Mouse (Mus musculus) cerebellum, postnatal 25 days (tissue): ENCODE results near the gene Rpl3.
A peak's percentile ranks its signal among the peaks of the same experiment; 100 is the strongest.

Experiments used
- DNase-seq, 2 experiments: peaks; one replicate each; pipeline ENCODE4 v3.0.0; 2021; ENCODE audit warnings: mixed read lengths in 2 of 2

Rpl3 gene

DNA sequence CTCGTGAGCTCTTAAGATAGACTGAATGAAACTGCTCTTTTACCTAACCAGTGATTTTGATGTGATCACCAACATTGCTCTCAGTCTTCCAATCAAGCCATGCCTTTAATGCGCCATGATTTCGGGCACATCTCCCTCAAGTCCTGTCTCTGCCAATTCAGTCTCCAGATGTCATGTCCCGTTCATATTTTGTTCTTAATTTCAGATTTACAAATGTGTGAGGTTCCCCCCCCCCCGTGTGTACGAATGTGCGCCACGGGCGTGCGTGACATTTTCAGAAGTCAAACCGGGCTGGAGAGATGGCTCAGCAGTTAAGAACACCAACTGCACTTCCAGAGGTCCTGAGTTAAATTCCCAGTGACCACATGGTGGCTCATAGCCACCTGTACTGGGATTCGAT lies 7.9 kb downstream of the Rpl3 start:
- DNase-seq: peak in 1 of 2 experiments; percentile 62

DNA sequence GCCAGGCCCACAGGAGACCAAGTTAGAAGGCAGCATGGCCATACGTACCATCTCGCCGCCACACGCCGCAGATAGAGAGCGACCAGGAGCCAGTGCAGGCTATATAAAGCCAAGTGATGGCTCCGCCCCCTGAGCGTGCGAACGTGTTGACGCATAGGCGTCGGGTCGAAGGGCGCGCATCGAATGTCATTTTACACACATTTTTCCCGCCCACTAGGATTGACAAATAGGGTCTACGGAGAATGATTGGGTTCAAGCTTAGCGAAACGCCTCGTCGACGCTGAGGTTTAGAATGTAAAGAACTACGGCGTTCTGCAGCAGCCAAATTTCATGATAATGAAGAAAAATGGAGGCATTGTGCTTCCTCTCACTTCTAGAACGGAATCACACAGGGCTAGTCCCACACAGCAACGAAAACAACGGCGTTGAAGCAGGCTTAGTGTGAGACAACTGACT lies 8.4 kb downstream of the Rpl3 start:
- peak; percentile 98 to 99 for DNase-seq

DNA sequence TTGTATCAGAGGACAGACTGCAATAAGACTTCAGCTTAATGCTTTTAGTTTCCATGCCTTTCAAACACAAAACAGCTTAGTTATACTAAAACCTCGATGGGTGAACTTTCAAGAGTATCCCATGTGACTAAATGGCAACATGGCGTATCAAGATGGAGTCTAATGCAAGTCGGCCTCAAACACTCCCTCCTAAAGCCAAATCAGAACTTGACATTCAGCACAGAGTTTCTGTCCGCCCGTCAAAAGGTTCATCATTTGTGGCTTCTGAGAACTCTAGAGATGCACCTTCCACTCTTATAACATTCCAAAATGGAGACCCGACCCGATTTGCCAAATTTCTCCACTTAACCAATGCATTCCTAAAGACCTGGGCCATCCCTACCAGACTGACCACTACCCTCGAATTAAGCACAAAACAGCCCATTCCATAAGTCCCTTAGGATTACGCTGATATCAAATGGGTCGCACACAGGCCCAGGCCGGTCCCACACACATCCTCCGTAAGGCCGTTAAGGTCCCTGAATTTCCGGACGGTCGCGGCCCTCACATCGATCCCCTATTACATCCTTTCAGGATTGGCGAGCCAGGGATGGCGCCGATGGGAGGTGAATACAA lies 8.9 kb downstream of the Rpl3 start:
- DNase-seq: no peak

DNA sequence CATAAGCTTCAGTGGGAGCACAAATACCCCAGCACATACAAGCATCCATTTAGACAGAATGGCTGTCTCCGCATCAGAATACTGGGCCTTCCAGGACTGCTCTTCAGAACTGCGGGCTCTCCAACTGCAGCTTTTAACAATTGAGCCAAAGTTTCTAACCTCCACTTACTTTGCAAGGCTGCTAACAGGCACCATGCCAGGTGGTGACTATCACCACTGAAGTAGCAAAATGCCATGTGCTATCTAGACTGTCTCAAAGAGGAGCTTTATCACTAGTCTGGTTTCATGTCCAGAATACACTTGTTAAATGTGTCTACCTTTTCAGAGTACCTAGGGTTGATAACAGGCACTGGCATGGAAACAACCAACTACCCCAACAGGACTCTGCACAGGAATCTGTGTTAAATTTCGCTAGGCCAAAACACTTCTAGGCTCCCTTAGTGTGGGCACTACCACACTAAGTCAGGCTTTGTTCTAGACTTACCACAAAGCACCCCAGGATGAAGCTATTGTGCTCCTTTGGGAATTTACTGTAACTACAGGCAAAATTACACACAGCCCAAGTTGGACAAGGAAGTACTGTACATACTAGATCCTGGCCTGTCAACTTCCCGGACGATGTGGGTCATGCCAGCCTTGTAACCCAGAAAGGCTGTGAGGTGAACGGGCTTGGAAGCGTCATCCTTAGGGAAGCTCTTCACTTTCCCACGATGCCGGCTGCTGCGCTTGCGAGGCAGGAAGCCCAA lies 9.7 kb downstream of the Rpl3 start:
- DNase-seq: peak in 1 of 2 experiments; percentile 45

GRCm38 (mm10) chr15:80080711-80081615 lies 10.7 kb downstream of the Rpl3 start:
- DNase-seq: peak in 1 of 2 experiments; percentile 66

DNA sequence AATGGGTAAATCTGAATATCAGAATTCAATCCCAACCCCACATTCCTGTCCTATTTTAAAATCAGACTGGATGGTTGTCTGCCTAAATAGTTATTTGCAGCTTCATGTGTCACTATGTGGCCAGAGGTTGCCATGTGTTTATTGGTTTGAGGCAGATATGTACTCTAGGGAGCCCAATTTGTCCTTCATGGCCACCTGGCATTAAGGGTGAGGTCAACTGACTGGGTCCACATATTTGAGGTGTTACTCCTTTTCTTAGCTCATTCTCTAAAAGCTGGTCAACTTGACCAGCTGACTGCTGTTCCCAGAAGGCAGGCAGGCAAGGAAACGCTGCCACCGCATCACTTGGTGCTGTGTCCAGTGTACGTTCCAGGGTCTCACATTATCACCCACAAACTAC lies 11.7 kb downstream of the Rpl3 start:
- no peak for DNase-seq

GRCm38 (mm10) chr15:80079129-80079668 lies 12.5 kb downstream of the Rpl3 start:
- DNase-seq: no peak

GRCm38 (mm10) chr15:80078058-80078814 lies 13.4 kb downstream of the Rpl3 start:
- DNase-seq: peak in 1 of 2 experiments; percentile 34

DNA sequence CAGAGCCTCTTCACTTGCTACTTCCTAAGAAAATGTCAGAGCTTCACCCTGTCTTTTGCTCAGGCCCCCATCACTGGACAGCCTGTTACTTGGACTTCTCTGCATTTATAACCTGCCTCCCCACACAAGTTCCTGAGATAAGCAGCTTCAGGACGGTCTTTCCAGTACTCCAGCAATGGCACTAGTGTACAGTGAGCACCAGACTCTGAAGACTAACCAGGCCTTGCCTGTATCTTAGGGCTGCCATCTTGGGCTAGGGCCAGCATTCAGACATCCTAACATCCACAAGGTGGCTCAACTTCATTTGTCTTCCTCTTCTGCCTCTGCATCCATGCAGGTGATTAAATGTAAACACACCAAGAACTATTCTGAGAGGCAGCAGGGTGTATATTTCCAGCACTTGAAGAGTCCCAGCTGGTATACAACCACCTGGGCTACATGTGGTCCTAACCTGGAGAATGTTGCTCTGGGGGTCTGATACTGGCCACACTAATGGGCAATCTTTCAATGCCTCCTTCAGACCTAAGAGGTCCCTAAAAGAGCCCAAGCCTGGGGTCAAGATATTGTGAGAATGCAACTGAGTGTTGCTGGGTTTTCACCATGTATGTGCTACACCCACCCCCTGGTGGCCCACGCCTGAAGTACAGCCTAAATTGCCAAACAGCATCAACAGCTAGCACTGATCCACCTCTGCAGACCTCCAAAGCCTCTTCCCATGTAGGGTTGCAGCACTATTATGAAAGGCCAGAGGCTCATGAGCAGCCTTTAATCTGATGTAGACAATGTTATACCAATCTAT lies 15.1 kb downstream of the Rpl3 start:
- peak; percentile 73 to 84 for DNase-seq

- DNase-seq: no peak
Observed at GRCm38 (mm10) chr15:80075733-80076337, 15.8 kb downstream of the Rpl3 start.

- DNase-seq: no peak
Observed at GRCm38 (mm10) chr15:80075374-80075694, 16.3 kb downstream of the Rpl3 start.

GRCm38 (mm10) chr15:80074663-80075373 lies 16.9 kb downstream of the Rpl3 start:
- DNase-seq: peak in 1 of 2 experiments; percentile 45

DNA sequence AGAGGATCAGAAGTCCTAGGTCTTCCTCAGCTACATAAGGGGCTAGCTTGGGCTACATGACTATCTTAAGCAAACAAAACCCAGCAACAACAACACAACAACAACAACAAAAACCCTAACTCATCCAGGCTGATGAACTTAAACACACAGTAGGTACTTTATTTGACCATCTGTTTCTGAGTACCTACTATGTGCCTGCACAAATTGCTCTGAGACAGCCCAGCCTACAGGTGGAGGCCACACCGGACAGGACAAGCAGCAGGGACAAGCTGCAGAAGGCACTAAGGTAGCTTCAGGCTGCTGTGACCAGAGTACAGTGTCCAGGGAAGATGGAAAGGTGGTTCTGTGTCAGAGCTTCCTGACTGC lies 18.4 kb downstream of the Rpl3 start:
- no peak for DNase-seq

DNA sequence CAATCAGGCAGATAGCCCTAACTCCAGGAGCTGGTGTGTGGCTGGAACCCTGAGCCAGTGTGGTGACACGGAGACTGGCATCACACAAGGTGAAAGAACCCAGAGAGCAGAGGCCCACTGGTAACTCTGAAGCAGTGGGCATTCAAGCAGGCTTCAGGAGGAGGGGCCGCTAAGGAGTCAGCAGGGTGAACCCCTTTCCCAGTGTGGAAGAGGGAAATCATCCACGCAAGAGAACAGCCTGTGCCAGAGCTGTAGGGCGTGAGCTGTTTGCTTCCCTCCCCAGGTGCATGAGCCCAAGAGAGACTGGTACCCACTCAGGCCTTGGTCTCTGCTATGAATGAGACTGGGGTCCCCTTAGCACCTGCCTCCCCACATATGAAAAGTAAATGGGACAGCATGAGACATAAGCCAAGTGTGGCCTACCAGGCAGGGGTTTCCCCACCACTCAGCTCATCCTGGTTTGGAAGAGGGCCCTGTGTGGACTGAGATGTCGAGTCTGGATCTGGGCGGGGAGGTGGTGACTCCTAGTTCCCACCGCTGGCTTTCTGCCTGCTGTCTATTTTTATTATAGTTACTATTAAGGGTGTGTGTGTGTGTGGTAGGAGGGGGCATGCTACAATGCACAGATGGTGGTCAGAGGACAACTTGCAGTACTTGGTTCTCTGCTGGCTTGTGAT lies 19.0 kb downstream of the Rpl3 start:
- no peak for DNase-seq

DNA sequence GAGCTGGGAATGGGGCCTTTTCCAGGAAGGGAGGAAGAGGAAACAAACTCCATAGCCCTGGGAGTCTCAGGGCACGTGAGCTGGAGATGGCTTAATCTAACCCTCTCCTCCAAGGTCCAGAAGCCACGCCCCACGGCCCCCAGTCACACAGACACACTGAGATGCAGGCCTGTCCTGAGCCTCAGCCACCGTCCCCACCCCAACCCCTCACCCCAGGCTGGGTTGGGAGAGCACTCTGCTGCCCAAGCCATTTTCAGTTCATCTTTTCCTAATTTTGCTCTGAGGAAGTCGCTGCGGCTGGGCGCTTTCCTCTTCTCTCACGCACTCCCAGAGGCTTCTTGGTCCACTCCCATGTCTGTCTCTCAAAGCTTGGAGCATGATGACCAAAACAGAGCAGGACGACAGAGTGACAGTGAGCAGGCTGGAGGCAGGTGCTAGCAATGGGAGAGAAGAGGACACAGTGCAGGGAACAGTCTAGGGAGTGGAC lies 19.7 kb downstream of the Rpl3 start:
- no peak for DNase-seq

- no peak for DNase-seq
Observed at GRCm38 (mm10) chr15:80070095-80070644, 21.5 kb downstream of the Rpl3 start.

DNA sequence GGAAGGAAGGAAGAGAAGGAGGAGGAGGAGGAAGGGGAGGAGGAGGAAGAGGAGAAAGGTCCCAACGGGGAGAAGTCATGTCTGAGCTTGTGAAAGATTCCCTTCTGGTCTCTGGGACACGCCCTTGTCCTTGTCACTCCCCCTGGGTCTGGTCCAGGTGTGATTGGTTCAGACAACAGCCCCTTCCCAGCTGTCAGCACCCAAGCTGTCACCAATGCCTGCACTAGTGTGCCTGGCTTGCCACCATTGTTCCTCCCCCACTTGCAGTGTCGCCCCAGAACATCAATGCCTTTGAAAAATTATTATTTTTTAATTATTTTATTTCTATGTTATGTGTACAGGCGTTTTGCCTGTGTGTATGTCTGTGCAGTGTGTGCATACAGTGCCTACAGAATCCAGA lies 22.5 kb downstream of the Rpl3 start:
- DNase-seq: no peak

GRCm38 (mm10) chr15:80066538-80066937 lies 25.1 kb downstream of the Rpl3 start:
- DNase-seq: peak in 1 of 2 experiments; percentile 27

- peak in 1 of 2 experiments; percentile 49 for DNase-seq
Observed at GRCm38 (mm10) chr15:80065414-80065813, 26.3 kb downstream of the Rpl3 start.
